Mouse (Mus musculus) layer of hippocampus, adult 8-10 months (tissue): Measurements from ENCODE around the gene Gm6164. TPM values are rescaled to one million over a fixed set of nuclear protein-coding genes. Genes with fewer than 3 reads are reported as not detected.
"Not testable (repeated sequence)": the region's sequence is repeated elsewhere in the genome, so short reads cannot be mapped to it uniquely, and the experiment has no call there.

ENCODE experiments used
- DNase-seq, 2 experiments: peaks; one replicate each; pipeline ENCODE4 v3.0.0; 2022; ENCODE audit warnings: low spot score in 2 of 2
- total RNA-seq, 4 experiments: library from RNA; stranded (reverse); gene quantifications; 2 replicates each; pipeline ENCODE4 v1.2.4; 2022

Gene Gm6164
- total RNA-seq: not detected

- DNase-seq: not testable (repeated sequence)
Measured at GRCm38 (mm10) chr7:20205507-20205906, at the start of gene Gm6164. Gene Gm6164 (minus strand): TSS chr7:20205607.

- not testable (repeated sequence) for DNase-seq
Measured at GRCm38 (mm10) chr7:20233728-20234127, 28.3 kb upstream of the Gm6164 start, which contains the start of gene Gm4498. Gene Gm4498 (minus strand): TSS chr7:20233828.

- not testable (repeated sequence) for DNase-seq
Measured at GRCm38 (mm10) chr7:20193410-20193809, 12.0 kb downstream of the Gm6164 start, which contains the start of gene Vmn1r95. Gene Vmn1r95 (plus strand): TSS chr7:20193710.

- DNase-seq: not testable (repeated sequence)
Measured at GRCm38 (mm10) chr7:20168277-20168676, 37.1 kb downstream of the Gm6164 start, which contains the start of gene Vmn1r94. Gene Vmn1r94 (minus strand): TSS chr7:20168377.

Other genes with a start within 250 kb of the Gm6164 start
- gene Ceacam20, start 240.2 kb downstream of the Gm6164 start, total RNA-seq: not detected
- not detected for gene Nlrp9b, start 214.1 kb downstream of the Gm6164 start, total RNA-seq
- not detected for gene Vmn1r91, start 105.9 kb downstream of the Gm6164 start, total RNA-seq
- gene Gm16442, start 83.0 kb downstream of the Gm6164 start, total RNA-seq: not detected
- gene Vmn1r93, start 66.5 kb downstream of the Gm6164 start, total RNA-seq: not detected
- not detected for gene Vmn1r94, start 37.2 kb downstream of the Gm6164 start, total RNA-seq
- not detected for gene Vmn1r95, start 11.9 kb downstream of the Gm6164 start, total RNA-seq
- not detected for gene Gm4498, start 28.2 kb upstream of the Gm6164 start, total RNA-seq
- not detected for gene Gm5890, start 57.2 kb upstream of the Gm6164 start, total RNA-seq
- not detected for gene Gm4133, start 128.5 kb upstream of the Gm6164 start, total RNA-seq
- gene Gm5728, start 169.8 kb upstream of the Gm6164 start, total RNA-seq: not detected
- gene Vmn1r100, start 212.3 kb upstream of the Gm6164 start, total RNA-seq: not detected
- gene Vmn1r101, start 237.0 kb upstream of the Gm6164 start, total RNA-seq: not detected